Mouse (Mus musculus) heart, adult 18-20 months (tissue): Measurements from ENCODE around the gene Fmnl2. TPM values are rescaled to one million over a fixed set of nuclear protein-coding genes. Genes with fewer than 3 reads are reported as not detected.

Source experiments
- DNase-seq, 2 experiments: peaks; one replicate each; pipeline ENCODE4 v3.0.0; 2021 to 2022; ENCODE audit warnings: mixed read lengths in 1 of 2
- total RNA-seq, 2 experiments: library from RNA; stranded (reverse); gene quantifications; 2 replicates each; pipeline ENCODE4 v1.2.3; 2021

The Fmnl2 gene
- total RNA-seq, 2 experiments from 2014 or later: 5.8 to 6.7 TPM

DNA sequence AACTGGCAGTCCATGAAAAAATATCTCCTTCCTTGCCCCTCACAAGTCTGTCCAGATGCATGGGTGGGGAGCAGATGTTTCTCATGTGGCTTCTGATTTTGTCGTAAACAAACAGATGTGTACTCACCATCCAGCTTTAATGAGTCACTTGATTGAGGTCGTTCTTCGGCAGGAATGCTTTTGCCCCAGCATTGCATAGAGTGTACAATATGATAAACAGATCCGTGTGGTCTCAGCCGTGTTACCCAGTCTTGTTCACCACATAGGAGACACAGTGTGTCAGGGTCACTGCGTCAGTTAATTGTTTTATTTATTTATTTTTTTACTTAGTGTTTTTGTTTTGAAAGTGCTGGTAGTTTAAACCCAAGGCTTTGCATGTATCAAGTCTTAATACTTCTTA lies 189.4 kb downstream of the Fmnl2 start:
- no peak for DNase-seq

DNA sequence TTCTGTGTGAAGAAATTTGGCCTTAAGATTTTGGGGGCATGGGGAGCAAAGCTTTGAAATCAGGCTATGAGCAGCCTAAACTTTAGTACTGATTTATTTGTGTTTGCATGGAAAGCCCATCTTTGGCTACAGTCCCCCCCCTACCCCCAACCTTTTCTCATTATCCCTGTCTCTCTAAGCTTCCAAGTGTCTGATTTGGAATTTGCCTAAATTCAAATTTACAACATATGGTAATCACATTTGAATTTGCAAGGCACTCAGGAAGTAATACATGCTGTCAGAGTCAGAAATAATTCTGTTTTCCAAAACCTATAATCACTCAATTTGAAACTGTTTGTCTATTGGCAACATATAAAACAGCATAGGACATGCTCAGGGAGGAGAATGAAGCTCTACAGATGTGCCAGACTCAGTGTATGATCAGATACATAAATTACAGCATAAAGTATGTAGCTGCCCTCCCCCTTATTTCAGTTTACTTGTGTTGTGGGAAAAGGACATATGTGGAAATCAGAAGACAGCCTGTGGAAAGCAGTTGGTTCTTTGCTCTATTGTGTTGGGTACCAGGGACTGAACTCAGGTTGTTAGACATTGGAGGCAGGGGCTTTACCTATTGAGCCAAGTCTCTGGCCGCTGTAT lies 190.2 kb downstream of the Fmnl2 start:
- DNase-seq: no peak

DNA sequence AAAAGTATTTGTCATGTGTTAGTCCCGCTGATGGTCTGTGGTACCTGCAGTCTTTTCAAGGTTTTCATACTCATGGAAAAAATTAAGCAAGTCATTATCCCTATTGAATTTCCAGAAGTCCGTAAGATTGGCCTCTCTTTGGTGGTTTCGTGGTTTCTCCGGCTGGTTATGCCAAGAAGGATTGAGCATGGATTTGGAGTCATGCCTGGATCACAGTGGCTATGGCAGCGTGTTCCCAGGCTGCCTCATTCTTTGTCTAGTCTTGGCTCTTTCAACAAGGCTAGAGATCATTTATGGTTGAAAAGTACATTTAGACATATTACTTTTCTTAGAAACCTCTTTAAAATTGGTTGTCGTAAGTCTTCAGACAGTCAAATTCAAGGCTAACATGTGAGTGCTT lies 192.7 kb downstream of the Fmnl2 start:
- no peak for DNase-seq

DNA sequence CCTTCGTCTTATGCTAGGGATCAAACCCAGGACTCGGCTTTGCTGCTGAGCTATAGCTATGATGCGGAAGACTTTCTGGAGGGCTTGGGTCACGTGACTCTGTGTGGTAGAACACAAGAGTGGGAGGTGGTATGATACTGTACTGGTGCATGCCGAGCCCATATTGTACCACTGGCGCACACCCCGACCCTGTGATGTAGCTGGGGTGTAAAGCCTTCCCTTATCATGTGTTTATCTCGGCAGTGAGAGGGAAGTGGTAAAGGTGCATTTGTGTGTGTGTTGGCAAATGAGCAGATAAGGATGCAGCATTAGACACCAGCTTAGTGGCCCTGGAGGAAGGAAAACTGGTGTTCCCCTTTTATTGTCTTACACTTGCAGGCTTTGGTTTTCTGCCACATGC lies 193.8 kb downstream of the Fmnl2 start:
- DNase-seq: no peak

DNA sequence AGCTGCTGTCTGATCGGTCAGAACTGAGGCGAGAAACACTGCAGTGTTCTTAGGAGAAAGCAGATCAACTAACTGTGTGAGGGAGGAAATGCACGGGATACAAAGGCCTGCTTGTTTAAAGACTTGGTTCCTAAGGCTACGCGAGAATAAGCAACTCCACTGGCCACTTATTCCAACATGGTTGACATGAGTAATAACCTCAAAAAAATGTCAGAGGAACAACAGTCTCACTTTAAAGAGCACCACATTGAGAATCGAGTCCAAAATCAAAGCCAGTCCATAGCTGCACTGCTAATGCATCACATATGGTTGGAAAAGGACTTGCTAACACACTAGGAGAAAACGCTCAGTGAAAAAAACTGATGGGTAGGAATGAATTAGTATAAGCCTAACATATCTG lies 196.1 kb downstream of the Fmnl2 start:
- DNase-seq: no peak

DNA sequence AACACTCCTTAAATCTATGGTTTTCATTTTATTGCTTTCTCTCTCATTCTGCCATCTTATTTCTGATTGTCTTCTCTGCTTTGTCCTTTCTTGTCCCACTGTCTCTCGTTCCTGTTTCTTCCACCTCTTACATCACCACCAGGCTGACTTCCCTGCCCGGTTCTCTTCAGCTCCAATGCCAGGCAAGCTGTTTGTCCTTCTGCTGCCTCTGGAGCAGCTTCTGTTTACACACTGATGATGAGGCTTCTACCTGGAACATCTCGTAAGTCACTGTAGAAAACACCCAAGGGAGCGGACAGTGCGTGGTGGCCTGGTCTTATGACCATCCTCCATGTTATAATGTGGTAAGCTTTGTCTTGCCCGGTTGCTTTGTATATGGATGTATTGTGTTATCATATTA lies 198.9 kb downstream of the Fmnl2 start:
- no peak for DNase-seq

DNA sequence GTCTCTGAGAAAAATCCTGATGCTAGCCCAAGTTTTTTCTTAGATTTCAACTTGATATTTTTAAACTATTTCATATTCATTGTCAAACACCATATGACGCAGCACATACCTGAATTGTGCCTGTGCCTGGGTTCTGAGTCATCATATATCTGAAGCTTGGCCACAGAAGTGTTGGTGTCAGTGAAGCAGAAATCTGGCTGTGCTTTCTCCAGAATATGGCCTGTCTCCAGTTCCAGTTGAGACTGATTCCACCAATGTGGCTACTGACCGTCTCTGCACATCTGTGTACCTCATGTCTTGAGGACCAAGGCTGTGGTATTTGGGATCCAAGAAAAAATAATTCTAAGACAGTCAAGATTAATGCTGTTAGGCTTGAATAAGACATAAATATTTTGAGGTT lies 199.6 kb downstream of the Fmnl2 start:
- no peak for DNase-seq

DNA sequence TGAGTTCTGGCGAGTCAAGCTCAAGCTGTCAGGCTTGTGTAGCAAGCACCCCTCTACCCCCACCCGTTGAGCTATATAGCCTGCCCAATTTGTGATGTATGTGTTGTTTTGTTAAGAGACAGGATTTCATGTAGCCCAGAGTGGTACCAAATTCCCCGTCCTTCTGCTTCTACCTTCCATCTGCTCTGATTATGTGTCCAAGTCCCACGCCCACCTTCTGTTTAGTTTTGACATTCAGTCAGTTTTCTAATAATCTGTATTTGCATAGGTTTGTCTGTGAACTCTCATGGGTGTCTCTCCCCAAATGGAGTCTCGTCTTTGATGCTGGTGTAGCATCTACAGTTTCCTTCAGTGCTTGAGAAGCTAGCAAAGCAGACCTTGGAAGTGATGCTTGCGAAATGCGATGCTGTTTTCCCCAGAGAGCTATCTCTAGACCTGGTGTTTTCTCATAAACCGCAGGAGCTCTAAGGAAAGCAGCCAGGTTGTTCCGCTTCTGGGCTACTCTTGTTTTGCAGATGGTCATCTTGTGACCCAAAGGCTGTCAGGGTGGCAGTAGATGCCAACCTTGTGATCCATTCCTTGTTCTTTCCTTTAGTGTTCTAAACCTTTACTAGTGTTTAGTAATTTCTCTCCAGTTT lies 203.8 kb downstream of the Fmnl2 start:
- DNase-seq: no peak

DNA sequence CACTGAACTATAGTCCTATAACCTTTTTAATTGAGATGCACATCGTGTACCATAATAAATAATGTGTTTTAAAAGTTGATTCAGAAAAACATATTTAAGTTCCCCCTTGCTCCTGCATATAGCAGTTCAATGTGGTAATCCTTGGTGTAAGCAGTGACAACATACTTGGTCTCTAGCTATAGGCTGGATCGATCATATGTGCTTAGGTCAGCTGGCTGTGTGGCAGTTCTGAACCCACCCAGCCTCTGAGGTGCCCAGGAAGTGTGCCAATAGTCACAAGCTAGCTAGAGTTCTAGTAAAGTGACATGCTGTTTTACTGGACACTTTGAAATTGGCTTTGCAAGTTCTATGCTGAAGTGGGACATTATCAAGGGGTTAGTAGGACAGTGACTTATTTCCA lies 209.3 kb downstream of the Fmnl2 start:
- no peak for DNase-seq

DNA sequence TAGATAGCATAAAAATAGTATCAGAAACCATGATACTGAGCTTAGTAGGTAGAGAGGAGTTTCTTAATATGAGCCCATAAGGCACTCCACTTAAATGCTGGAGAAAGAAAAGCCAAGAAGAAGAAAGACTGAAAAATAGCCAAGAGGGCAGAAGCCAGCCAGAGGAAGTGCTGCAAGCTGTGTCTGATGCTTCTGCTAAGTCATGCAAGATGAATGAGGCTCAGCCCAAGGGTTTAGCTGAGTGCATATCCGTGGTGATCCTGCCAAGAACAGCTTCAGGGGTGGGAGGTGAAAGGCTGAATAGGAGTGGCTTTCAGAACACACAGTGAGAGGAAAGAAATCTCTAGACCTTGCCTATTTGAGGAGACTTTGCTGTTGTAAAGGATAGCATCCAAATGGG lies 212.9 kb downstream of the Fmnl2 start:
- peak; percentile 56 to 82 for DNase-seq

DNA sequence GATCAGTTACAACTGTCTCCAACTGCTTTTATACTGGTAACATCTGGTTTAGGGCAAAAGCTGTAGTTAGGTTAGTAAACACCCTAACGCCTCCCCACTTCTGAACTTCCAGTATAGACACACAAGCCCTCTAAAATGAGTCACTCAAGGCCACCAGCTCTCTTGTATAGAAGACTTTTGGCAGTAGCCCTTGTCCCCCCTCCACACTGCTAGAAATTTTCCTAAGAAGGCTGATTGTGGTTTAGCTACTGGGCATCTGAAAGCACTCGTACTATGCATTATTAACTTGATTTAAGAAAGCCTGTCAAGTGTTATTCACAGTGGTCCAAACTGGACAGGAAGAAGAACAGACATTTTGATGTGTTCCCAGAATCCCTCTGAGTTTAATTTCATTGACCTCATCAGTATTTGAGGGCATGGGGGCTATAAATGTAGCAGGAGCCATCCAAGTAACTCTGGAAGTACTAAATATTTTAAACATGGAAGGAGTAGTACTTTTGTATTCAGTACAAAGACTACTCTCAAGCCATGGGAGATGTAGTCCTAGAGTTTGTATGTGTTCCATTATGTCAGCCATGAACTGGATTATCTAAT lies 222.1 kb downstream of the Fmnl2 start:
- no peak for DNase-seq

DNA sequence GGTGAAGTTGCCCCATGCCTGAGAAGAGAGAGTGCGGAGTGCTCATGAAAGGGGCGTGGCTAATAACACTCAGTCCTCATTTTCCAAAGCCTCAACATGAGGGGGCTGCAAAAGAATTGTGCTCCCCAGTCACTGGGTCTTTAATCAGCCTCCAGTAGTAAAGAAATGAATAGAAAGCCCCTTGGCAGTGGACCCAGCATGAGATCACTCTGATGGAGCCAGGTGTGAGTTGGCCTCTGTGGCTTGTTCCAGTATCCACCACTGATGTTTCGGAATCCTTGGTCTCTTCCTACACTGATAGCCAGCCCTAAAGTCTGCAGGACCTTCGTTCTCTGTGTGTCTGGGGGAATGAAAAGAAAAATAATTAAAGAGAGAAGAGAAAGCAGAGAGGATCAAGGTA lies 224.4 kb downstream of the Fmnl2 start:
- no peak for DNase-seq

DNA sequence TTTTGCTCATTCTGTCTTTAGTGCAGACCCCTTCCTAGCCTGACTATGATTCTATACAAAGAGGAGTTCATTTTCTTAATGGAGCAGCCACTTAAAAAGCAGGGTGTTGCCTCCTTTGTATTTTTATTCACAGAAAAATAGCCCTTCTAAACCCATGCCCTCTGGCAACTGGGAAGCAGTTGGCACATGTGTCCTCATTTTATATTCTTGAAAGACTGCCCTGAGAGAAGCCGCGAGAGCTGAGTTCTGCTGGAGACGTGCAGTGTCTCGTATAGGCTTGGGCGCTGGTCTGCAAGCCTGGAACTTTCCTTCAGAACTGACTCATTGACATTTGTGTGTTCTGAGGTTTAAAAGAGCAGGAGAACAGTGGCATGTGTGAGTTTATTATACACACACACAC lies 224.8 kb downstream of the Fmnl2 start:
- DNase-seq: no peak

DNA sequence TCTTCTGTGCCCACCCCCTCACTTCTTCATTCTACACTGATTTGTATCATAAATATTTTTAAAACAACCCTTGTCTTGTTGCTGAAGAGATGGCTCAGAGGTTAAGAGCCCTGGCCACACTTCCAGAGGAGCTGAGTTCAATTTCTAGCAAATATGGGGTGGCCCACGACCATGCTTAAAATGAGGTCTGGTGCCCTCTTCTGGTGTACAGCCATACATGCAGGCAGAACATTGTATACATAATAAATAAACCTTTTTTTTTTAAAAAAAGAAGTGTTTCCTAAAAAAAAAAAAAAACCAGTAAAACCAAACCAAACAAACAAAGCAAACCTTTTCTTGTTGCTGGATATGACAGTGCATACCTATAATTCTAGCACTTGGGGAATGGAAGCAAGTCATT lies 225.6 kb downstream of the Fmnl2 start:
- peak; percentile 25 to 32 for DNase-seq

DNA sequence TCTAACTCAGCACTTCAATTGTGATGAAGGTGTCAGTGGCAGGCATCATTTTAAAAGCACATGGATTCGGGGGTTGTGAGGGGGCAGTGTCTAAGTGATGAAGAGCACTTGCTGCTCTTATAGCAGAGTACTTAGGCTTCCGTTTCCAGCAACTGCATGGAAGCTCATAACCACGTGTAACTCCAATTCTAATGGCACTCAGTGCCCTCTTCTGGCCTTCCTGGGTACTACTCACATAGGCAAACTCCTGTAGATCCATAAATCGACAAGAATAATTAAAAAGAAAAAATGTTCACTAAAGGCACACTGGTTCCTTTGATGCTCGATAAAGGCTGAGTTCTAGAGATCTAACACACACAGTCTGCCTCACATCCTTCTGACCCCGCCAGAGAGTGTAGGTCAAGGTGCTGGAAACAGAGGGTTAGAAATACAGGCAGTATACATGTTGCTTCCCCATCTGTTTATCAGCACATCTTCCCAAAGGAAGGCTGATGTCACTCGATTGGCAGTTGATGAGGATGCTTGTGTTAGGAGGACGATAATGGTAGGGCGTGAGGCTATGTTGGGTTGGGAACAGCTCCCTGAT lies 228.1 kb downstream of the Fmnl2 start:
- peak; percentile 31 to 78 for DNase-seq

DNA sequence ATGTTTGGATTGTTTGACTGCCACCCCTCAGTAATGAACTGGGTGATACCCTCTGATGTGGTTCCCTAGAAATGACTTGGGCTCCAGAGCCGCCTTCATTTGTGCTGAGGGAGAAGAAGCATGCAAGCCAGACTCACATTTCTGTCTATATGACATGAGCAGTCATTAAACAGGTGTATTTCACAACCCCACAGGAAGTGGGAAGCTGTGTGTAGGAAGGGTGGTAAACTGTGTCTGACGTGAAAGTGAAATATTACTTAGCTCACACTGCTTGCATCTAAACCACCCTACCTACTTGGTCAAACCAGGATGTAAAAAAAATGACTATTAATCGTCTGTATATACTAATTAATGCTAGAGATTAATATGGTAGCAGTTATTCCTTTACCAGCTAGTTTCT lies 231.1 kb downstream of the Fmnl2 start:
- no peak for DNase-seq

DNA sequence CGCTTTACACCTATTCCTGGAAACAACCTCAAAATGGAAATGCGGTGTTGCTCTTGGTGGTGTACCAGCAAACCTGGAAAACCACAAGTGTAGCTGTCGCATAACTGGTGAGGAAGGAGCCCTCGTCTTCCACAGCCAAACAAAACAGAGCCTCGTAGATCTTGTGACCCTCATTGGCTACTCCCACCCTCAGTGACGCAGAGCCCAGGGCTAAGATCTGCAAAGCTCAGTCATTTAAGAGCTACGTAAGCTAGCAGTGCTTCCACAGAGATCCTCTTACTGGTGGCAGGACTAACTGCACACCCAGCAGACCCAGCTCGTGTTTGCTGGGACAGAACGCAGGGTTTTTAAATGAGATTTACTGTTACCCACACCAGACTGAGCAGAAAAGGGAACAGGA lies 237.4 kb downstream of the Fmnl2 start:
- DNase-seq: peak; percentile 14 to 34

DNA sequence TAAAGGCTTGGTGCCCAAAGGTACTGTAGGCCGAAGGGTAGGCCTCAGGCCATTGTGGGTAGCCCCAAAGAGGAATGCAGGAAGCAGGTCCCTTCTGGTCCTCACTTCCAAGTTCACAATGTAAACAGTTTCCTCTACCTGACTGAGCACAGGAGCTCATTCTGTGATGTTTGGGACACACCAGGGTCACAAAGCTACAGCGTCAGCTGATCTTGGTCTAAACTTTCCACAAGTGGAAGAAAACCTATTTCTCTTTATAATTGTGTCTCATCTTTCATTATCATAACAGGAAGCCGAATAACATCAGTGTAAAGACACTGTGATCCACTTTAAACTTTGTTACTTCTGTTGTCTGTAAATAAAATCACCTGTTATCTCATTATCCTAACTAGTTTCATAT lies 237.8 kb downstream of the Fmnl2 start:
- no peak for DNase-seq

DNA sequence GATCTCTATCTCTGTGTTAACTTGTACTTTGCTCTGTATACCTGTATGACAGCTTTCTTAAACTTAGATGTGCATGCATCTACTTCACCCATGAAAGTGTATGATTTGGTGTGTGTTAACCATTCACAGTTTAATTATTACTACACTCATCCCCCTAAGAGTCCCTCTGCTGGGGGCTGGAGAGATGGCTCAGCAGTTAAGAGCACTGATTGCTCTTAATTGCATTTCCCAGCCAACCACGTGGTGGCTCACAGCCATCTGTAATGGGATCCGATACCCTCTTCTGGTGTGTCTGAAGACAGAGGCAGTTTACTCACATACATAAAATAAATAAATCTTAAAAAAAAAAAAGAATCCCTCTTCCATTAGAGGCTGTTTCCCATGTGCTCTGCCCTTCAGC lies 242.4 kb downstream of the Fmnl2 start:
- no peak for DNase-seq

DNA sequence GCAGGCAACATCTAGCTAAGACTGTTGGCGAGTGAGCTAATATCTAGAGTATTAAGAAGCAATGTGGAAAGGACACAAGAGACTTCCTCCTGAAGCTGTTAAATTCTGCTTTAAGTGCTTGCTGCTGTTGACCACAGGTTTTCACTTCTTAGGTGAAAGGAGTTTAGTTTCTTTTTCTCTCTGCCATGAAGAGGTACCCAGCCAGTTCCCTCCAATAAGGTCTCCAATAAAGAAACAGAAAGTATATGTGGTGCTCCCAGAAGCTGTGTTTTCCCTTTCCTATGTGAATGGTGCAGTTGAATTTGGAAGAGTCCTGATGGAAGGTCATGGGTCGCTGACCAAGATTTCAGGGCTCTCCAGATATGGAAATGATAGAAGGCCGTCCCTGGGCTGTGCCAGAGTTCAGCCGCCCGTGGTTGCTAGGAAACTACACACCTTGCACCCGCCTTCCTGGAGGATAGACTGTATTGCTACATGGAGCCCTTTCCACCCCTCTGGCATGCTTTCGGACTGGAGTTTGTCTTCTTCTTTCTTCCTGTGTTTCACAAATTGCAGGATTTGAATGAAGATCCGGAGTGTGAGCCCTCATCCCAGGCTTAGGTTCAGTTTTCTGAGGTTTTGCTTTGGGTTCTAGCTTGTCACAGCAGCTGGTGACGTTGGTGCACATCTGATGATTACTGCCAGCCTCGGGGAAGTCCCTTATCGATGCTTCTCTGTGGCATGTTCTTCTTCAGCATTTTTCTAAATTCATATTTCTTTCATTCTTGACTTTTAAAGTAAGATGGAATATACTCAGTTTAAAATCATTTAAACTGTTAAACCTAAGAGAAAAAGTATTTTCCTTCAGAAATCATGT lies 244.5 kb downstream of the Fmnl2 start:
- DNase-seq: no peak

DNA sequence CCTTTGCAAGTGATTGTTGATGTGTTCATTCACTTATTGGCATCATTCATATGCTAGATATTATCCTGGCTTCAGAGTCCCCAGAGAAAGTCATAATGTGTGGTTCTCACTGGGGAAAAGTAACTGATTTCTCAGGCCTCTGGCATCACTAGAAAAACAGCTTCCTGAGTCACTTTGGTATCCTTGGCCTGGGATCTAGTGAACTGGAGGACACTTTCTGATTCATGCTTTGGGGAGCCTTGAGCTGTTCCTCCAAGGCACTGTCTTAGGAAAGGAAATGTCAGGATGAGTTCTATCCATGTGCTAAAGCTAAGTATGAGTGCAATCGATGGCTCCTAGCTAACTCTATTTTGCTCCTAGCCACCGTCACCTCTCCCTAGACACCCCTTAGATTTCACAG lies 245.2 kb downstream of the Fmnl2 start:
- DNase-seq: peak in 1 of 2 experiments; percentile 9

DNA sequence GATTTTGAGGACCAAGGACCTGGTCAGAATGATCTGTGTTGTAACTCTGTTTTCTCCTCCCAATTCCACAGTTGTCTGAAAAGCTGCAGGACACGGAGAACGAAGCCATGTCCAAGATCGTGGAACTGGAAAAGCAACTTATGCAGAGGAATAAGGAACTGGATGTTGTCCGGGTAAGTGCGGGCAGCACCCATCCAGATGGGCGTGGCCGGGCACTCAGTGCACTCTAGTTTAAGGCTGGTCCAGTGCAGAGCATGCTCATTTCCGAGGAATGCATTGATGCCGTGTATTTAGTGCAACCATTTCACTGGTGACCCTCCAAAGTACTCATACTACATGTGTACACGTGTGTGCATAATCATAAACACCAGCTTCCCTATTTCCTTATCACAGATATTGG lies 247.7 kb downstream of the Fmnl2 start:
- no peak for DNase-seq

DNA sequence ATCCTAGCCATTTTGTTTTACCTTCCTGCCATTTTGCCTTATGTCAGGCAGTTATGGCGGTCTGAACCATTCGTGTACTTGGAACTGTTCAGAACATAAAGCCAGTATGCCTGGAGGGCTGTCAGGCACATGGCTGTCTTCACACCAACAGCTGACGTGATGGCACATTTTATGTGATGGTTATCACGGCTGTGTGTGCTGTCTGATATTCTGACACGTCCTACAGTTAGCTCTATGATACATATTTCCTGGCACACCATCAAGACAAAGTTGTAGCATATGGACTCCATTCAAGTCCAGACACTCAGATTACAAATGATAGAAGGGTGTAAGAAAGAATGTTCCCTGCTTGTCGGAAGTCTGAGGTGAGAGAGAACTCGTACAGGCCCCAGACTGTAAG lies 248.4 kb downstream of the Fmnl2 start:
- no peak for DNase-seq
